Mouse (Mus musculus): ENCODE results near the gene Snapc4.

Snapc4 gene
- long read RNA-seq, experiment 1, partial matches to known transcripts: 1 of 4 reads
- long read RNA-seq, experiment 1, other reads (novel, unspliced or antisense): 3 of 4 reads
- long read RNA-seq, experiment 2, partial matches to known transcripts: 3 of 5 reads
- long read RNA-seq, experiment 2, other reads (novel, unspliced or antisense): 2 of 5 reads

DNA sequence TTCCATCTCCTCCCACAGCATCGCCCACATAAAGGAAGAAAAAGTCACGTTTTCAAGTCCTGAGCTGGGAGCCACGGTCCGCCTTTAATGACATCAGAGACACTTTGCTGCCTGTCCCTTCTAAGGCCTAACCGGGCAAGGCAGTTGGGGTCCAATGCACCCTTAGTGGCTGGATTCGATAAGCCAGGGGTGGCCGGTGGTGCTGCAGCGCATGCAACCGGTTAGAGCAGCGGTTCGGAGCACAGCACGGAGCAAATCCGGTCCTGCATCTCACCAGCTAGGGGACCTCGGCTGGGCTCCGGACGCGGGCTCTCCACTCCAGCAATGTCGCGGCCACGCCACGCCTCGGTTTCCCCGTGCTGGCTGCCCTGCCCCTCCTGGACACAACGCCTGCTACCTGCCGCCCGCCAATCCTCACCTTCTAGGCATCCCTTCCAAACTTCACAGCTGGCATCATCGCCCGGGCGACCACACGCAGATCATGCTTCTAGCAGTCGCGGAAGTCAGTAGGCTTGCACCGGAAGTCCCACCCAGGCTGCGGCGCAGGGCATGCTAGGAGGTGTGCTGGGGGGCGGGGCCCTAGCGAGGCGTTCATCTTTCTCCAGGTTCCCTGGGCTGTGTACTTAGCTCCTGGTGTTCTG lies at the start of gene Snapc4:
TSS of gene Snapc4 (minus strand) at position 523 of the 641 bp plus-strand sequence.
- intact Hi-C loops (cut with DNase I): no loop called here

DNA sequence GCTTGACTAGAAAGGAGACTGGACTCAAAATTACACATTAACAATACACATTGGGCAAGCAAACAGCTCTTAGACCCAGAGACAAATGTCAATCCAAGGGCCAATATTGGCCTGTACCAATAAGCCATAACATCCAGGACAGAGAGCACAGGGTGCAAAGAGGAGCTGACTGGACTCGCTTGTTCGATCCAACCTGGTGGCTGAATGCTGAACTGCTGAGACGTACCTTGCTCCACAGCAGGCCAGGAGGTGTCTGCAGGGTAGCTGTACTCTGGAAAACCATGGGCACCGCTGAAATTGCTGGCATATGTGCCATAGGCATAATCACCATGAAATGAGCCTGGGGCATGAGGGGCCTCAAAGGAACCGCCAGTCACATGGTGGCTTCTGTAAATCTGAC lies 49.4 kb upstream of the Snapc4 start:
- intact Hi-C loops (cut with DNase I): no loop called here

- intact Hi-C loops (cut with DNase I): no loop called here
Measured at GRCm38 (mm10) chr2:26424541-26424940, 44.1 kb upstream of the Snapc4 start.

GRCm38 (mm10) chr2:26423086-26423485 lies 42.6 kb upstream of the Snapc4 start:
- intact Hi-C loops (cut with DNase I): no loop called here

GRCm38 (mm10) chr2:26421969-26422368 lies 41.5 kb upstream of the Snapc4 start:
- intact Hi-C loops (cut with DNase I): no loop called here

DNA sequence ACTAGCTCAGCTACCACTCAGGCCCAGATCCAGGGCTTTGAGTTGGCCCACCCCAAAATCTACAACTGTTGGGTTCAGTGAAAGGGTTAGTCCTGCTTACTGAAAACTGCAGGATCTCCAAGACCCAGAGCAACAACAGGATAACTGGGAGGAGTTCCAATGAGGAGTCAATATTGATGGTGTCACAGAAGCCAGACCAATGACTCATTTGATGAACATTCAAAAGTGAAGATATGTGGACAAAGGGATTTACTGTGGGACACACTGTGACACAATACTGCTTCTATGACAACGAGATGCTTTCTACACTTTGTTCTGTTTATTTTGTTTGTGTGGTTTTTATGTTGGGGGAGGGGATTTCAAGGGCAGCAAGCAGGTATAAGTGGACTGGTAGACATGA lies 37.7 kb upstream of the Snapc4 start:
- intact Hi-C loops (cut with DNase I): no loop called here

DNA sequence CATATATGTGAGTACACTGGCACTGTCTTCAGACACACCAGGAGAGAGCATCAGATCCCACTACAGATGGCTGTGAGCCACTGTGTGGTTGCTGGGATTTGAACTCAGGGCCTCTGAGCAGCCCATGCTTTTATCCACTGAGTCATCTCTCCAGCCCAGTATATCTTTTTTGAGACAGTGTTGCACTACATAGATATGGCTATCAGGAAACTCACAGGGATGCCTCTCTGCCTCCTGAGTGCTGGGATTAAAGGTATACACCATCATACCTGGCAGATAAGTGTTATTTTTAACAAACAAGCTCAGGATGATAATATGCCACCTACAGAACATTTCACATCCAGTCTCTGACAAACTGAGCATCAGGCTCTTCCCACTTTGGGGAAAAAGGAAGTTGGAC lies 36.6 kb upstream of the Snapc4 start:
- intact Hi-C loops (cut with DNase I): no loop called here

DNA sequence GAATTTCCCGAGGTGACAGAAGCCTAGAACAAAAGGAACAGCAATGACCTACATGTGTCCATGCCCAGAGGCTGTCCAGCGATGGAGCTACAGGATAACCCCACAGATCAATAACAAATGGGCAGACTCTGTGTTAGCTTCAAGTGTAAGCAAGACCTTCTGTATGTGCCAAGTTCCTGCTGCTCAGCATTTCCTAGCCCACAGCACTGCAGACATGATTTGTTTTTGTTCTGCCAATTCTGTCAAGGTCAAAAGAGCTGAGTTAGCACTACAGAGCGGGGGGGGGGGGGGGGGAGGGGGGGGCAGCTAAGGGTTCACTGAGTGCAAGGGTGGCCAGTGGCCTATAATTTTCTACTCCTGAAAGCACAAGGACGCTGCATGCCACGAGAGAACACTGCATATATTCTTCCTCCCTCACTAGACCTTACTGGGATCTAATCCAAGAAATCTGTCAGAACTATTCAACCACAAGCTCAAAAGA lies 30.5 kb upstream of the Snapc4 start:
- intact Hi-C loops (cut with DNase I): no loop called here

DNA sequence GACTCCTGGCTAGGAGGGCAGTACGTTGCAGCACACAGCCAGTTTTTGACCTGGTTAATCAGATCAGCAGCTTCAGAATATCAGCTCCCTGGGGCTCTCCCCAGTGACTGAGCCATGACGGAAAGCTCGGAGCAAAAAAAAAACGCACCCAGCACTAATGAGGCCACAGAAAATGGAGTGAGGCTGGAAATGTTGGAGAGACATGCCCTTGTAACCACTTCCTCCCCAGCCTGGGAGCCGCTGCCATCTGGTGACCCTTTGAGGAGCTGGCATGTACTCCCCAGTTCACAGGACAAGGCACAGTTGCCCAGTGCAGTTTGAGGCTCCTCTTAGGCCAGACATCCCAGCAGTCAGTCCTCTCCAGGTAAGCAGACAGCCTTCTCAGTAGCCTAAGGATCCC lies 29.6 kb upstream of the Snapc4 start:
- intact Hi-C loops (cut with DNase I): no loop called here

DNA sequence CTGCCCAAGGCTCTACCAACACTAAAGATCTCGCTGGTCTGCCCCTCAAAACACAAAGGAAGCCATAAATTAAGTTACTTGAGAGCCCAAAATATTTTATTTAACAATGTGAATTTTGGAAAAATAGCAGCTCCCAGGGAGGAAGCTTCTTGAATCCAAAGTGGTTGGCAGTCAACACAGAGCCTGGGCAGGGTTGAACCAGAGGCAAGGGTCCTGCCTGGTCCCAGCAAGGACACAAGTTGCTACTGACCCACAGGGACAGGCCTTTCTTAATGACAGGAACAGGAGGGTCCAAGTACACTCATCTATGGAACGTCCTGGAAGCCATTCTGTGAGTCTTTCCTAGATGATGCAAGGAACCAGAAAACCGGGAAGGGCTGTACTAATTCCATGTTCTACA lies 28.9 kb upstream of the Snapc4 start:
- intact Hi-C loops (cut with DNase I): loop anchor here (5.0 kb wide), 1 partner anchor 82 kb away; no protein-coding TSS in a partner anchor

- intact Hi-C loops (cut with DNase I): loop anchor here (5.0 kb wide), 1 partner anchor 81 kb away; no protein-coding TSS in a partner anchor
Measured at GRCm38 (mm10) chr2:26408515-26409356, 28.3 kb upstream of the Snapc4 start, which contains the start of gene Inpp5e. Gene Inpp5e (minus strand): TSS chr2:26409203.

DNA sequence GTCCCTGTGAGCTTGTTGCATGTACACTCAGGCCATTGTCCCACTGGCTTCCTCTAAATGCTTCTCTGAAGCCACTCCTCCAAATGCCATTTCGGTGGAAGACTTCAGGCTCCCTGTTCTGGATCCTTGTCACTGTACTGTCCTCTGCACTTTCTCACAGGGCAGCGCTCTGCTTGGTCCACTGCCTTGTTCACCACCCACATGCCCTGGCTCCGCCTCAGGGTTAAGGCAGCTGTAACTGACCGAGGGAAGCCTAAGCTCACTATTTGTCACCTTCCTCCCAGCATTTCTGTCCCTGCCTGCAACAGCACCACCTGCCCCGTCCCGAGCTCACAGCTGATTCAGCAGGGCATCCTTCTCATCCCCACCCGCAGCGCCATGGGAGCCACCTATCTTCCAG lies 22.9 kb upstream of the Snapc4 start:
- intact Hi-C loops (cut with DNase I): no loop called here

DNA sequence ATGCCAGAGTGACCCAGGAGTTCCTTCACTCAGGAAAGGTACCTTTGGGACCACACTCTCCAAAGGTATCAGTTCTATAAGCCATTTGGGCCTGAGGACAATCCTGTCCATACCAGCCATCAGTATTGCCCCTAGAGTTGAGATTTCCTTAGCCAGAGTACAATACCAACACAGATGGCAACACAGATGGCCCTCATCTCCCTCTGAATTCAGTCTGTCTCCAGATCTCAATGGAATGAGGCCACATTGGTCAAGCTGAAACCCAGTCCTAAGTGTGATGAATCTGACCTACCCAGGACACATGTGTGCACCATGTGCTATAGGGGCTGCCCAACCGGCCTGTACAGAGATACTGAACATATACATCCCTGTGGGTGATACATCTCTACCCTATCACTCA lies 21.8 kb upstream of the Snapc4 start:
- intact Hi-C loops (cut with DNase I): no loop called here

GRCm38 (mm10) chr2:26401023-26401422 lies 20.6 kb upstream of the Snapc4 start:
- intact Hi-C loops (cut with DNase I): no loop called here

DNA sequence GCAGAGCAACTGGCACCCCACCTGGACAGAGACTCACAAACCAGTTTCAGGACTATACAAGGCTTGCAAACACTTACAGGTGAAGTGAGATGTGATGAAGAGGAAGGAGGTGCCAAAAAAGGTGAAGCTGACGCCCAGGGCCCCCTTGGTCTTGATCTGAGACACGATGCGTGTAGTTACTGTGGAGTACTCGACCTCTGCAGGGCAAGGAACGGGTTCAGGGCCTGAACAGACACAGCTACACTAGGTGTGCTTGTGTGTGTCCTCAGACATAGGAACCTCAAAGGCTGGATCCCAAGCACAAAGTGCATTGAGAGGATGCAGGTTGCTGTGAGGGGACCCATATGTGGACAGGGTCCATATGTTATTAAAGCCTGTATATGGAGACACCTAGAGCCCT lies 19.8 kb upstream of the Snapc4 start:
- intact Hi-C loops (cut with DNase I): no loop called here

GRCm38 (mm10) chr2:26399647-26400046 lies 19.2 kb upstream of the Snapc4 start:
- intact Hi-C loops (cut with DNase I): loop anchor here (5.0 kb wide), 1 partner anchor 42 kb away; no protein-coding TSS in a partner anchor

- intact Hi-C loops (cut with DNase I): loop anchor here (5.0 kb wide), 1 partner anchor 42 kb away; no protein-coding TSS in a partner anchor
Measured at GRCm38 (mm10) chr2:26398978-26399377, 18.5 kb upstream of the Snapc4 start.

DNA sequence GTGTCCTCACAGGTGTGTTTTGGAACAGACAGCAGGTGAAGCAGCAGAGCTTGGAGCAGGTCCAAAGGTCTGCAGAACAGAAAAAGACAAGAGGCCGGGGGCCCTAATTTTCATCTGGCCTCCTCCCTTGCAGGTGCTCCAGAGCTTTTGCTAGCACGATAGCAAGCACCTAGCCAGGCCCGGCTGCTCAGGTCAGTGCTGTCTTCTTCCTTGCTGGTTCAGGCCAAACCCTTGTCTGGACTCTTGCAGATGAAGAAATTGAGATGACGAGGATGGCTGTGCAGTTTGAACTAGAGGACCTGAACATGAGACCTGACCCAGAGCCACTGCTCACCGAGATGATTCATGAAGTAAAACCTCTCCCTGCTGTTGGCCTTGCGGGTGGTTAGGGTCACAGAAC lies 11.2 kb upstream of the Snapc4 start:
- intact Hi-C loops (cut with DNase I): no loop called here

DNA sequence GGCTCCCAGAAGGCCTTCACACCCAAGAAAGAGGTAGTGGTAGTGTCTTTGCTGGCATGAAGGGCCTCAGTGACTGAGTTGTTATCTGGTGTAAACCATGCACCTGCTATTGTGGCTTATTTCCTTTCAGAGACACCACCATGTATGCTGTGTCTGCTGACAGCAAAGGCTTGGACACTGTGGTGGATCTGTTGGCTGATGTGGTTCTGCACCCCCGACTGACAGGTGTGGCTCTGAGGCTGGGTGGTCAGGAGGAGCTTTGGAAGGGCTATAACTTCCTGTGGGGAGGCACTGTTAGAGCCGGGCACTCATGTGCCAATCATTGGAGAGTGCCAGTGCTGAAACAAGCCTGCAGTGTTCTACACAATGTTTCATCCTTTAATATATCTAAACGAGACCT lies 10.5 kb upstream of the Snapc4 start:
- intact Hi-C loops (cut with DNase I): no loop called here

DNA sequence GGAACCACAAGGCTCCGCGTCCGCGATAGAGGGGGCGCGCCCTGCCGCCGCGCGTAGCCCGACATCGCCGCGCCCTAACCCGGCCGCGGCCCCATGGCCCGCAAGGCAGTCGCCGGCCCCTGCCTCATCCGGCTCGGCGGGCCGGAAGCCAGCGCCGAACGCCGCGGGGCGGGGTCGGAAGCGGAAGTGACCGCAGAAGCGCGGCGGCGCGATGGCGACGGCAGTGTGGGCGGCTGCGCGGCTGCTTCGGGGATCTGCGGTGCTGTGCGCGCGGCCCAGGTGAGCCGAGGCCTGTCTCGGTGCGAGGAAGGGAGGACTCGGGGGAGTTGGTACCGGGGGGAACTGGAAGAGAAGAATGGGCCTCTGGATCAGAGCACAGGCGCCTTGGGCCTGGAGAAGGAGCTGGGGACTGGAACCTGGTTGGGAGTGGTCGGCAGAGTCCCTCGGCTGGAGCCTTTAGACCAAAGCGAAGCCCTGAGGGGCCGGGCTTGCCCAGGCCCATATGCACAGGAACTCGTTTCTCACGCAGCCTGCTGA lies 8.8 kb upstream of the Snapc4 start, which contains the start of the genes Entr1 and Pmpca:
TSS of gene Entr1 (minus strand) at position 163 of the 537 bp plus-strand sequence.
TSS of gene Pmpca (plus strand) at position 186 of the 537 bp plus-strand sequence.
- intact Hi-C loops (cut with DNase I): loop anchor here (5.0 kb wide), 1 partner anchor 37 kb away; the partner anchor contains the start of gene Dnlz

GRCm38 (mm10) chr2:26388682-26389153 lies 8.3 kb upstream of the Snapc4 start:
- intact Hi-C loops (cut with DNase I): loop anchor here (5.0 kb wide), 1 partner anchor 36 kb away; the partner anchor contains the start of gene Dnlz
